Mouse (Mus musculus): ENCODE measurements at regions not wholly inside any gene's neighbourhood (a gene's known extent, or its start where the extent isn't known, plus 50 kb on each side); places are given as distances from the start of the nearest gene placed in this dataset.

DNA sequence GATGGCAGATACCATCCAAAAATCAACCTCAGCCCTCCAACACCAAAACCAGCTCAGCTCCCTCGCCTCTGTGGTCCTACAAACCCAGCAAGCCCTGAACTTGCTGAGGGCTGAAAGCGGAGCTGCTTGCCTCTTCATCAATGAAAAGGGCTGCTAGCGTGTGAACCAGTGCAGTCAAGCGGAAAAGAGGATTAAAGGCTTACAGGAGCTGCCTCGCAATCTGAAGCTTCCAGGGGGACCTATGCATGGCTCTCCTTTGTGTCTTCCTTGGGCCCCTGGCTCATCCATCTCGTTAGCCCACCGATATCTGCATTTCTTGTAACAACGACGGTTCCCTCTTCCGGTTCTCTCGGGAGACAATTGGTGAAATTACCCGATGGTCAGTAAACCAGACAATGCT, 107.3 kb upstream of the Ipo5 start:
- TF ChIP-seq SRF (IDR thresholded peaks at IDR 0.05; ENCODE audit: control insufficient read depth, insufficient read length, low read depth) (no peak), POLR2A (IDR thresholded peaks at IDR 0.05; ENCODE audit: insufficient read length, low read depth) (no peak), TCF12 (IDR thresholded peaks at IDR 0.05; ENCODE audit: insufficient read depth, poor library complexity, severe bottlenecking) (no peak), MAX (IDR thresholded peaks at IDR 0.05; ENCODE audit: low read depth) (no peak)
